Mouse (Mus musculus) adrenal gland, adult 2 months (tissue): ENCODE data around the gene Btn2a2. TPM values are rescaled to one million over a fixed set of nuclear protein-coding genes. Genes with fewer than 3 reads are reported as not detected.
A peak's percentile ranks its signal among the peaks of the same experiment; 100 is the strongest.

Source experiments
- DNase-seq: peaks from one replicate; pipeline ENCODE4 v3.0.0; 2021
- polyA plus RNA-seq: library from polyadenylated mRNA; depleted of rRNA; stranded (reverse); fragments of >200 nt; gene quantifications from 2 replicates; pipeline ENCODE4 v1.2.3, GENCODE M21; 2012
- total RNA-seq, 2 experiments: library from RNA; stranded (reverse); gene quantifications; 2 replicates each; pipeline ENCODE4 v1.2.3; 2021

Gene Btn2a2
- total and polyA plus RNA-seq, 3 experiments: not detected

GRCm38 (mm10) chr13:23448758-23449157 lies 39.9 kb downstream of the Btn2a2 start:
- DNase-seq: no peak

- peak; percentile 87 for DNase-seq
Measured at GRCm38 (mm10) chr13:23446498-23446952, 42.1 kb downstream of the Btn2a2 start.

- DNase-seq: peak; percentile 91
Measured at GRCm38 (mm10) chr13:23445561-23446320, 42.9 kb downstream of the Btn2a2 start.

- DNase-seq: no peak
Measured at GRCm38 (mm10) chr13:23445156-23445555, 43.5 kb downstream of the Btn2a2 start.

- DNase-seq: no peak
Measured at GRCm38 (mm10) chr13:23444451-23444850, 44.2 kb downstream of the Btn2a2 start.

- no peak for DNase-seq
Measured at GRCm38 (mm10) chr13:23439901-23440300, 48.8 kb downstream of the Btn2a2 start.

GRCm38 (mm10) chr13:23438521-23438920 lies 50.1 kb downstream of the Btn2a2 start:
- DNase-seq: peak; percentile 61

- DNase-seq: peak; percentile 93
Measured at GRCm38 (mm10) chr13:23437908-23438307, 50.7 kb downstream of the Btn2a2 start.

GRCm38 (mm10) chr13:23436861-23437822 lies 51.5 kb downstream of the Btn2a2 start:
- peak; percentile 72 for DNase-seq

GRCm38 (mm10) chr13:23436231-23436661 lies 52.4 kb downstream of the Btn2a2 start:
- DNase-seq: peak; percentile 57

- DNase-seq: peak; percentile 21
Measured at GRCm38 (mm10) chr13:23435676-23436075, 53.0 kb downstream of the Btn2a2 start.

- DNase-seq: no peak
Measured at GRCm38 (mm10) chr13:23435241-23435640, 53.4 kb downstream of the Btn2a2 start.

- DNase-seq: no peak
Measured at GRCm38 (mm10) chr13:23434426-23434825, 54.2 kb downstream of the Btn2a2 start.

GRCm38 (mm10) chr13:23433801-23434200 lies 54.9 kb downstream of the Btn2a2 start:
- DNase-seq: no peak

GRCm38 (mm10) chr13:23433206-23433605 lies 55.5 kb downstream of the Btn2a2 start:
- DNase-seq: no peak

- peak; percentile 95 for DNase-seq
Measured at GRCm38 (mm10) chr13:23432562-23433201, 56.0 kb downstream of the Btn2a2 start.

GRCm38 (mm10) chr13:23431351-23431771 lies 57.3 kb downstream of the Btn2a2 start:
- peak; percentile 87 for DNase-seq

- DNase-seq: peak; percentile 90
Measured at GRCm38 (mm10) chr13:23430734-23431133, 57.9 kb downstream of the Btn2a2 start.

- DNase-seq: no peak
Measured at GRCm38 (mm10) chr13:23429771-23430380, 58.8 kb downstream of the Btn2a2 start.

- DNase-seq: no peak
Measured at GRCm38 (mm10) chr13:23428166-23428993, 60.3 kb downstream of the Btn2a2 start.
